In the genomic region with DNA sequence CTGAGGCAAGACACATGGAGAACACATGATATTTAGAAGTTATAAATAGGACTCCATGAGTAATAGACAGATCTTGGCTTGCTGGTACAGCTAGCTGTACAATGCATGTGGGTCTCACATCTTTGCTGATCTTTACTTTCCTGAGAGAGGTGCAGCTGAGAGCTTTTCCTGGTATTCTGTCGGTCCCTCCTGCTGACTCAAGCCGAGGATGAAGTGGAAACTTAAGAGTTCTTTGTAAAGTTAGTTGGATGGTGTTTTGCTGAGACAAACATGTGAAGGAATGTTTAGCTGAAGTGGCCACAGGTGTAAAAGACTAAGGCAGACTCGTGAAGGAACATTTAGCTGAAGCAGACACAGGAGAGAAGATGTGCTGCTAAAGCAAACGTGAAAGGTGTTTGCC, we compare ENCODE assay signal across 21 mouse cellular contexts. TPM values are rescaled to one million over a fixed set of nuclear protein-coding genes. Genes with fewer than 3 reads are reported as not detected.
A peak's percentile ranks its signal among the peaks of the same experiment; 100 is the strongest.
DNase-seq lines count a peak whose midpoint lies in the region; ATAC-seq lines count a peak whose summit lies in the region.
"Had no signal": no experiment of that assay in that cellular context is flagged by ENCODE, and none has a peak within 500 bp of the region (broad histone marks: within the 10 kb centered on the region; RNA-seq: fewer than 3 reads in every experiment).

No protein-coding gene starts in this region.

- H3K9me3 ChIP-seq in embryonic facial prominence, embryonic 15.5 days (replicated peaks) = no peaks in the 10 kb centered on the region
- H3K9me3 ChIP-seq: embryonic facial prominence, embryonic 12.5 days; heart, embryonic 13.5 days; hindbrain, embryonic 15.5 days had no signal

- H3K27ac ChIP-seq in embryonic facial prominence, embryonic 15.5 days (replicated peaks) = 0 out of 2 replicates have a peak overlapping the region, but pooled peaks have one; percentile 14
- H3K27ac ChIP-seq: embryonic facial prominence, embryonic 12.5 days; heart, embryonic 13.5 days; hindbrain, embryonic 12.5 days; hindbrain, embryonic 15.5 days had no signal

- no peaks in the 10 kb centered on the region for H3K4me1 ChIP-seq in embryonic facial prominence, embryonic 15.5 days
- H3K4me1 ChIP-seq: embryonic facial prominence, embryonic 12.5 days; heart, embryonic 13.5 days; hindbrain, embryonic 12.5 days; hindbrain, embryonic 15.5 days had no signal

- DNase-seq in heart, adult 11 months = peak; percentile 79
- no peak for DNase-seq in heart, adult 9 months (ENCODE audit: low spot score in 2 of 2)
- DNase-seq in lung, postnatal 25 days (ENCODE audit: low spot score) = peak; percentile 20
- no peak for DNase-seq in lung, postnatal 14 days
- DNase-seq in Muller cell, postnatal 12 days (ENCODE audit: inconsistent ontology term) = no peak
- DNase-seq: adrenal gland, postnatal 10 days; adrenal gland, postnatal 36 days; cerebellum, adult 18-20 months; cerebellum, adult 9-10 months; cerebellum, postnatal 14 days; forebrain, postnatal 0 days; gastrocnemius, postnatal 25 days had no signal

- H3K36me3 ChIP-seq in embryonic facial prominence, embryonic 15.5 days = no peaks in the 10 kb centered on the region
- H3K36me3 ChIP-seq: embryonic facial prominence, embryonic 12.5 days; heart, embryonic 13.5 days; hindbrain, embryonic 12.5 days; hindbrain, embryonic 15.5 days had no signal

- H3K27me3 ChIP-seq in embryonic facial prominence, embryonic 15.5 days = no peaks in the 10 kb centered on the region
- H3K27me3 ChIP-seq: embryonic facial prominence, embryonic 12.5 days; heart, embryonic 13.5 days; hindbrain, embryonic 12.5 days; hindbrain, embryonic 15.5 days; Patski had no signal

- 68% methylated on average over 4 of the region's 4 CpGs for WGBS in embryonic facial prominence, embryonic 15.5 days

- H3K9ac ChIP-seq in embryonic facial prominence, embryonic 15.5 days = no peak overlapping the region
- H3K9ac ChIP-seq: embryonic facial prominence, embryonic 12.5 days; forebrain, postnatal 0 days; heart, embryonic 13.5 days; hindbrain, embryonic 12.5 days; hindbrain, embryonic 15.5 days had no signal

- no peak overlapping the region for H3K4me2 ChIP-seq in embryonic facial prominence, embryonic 15.5 days (replicated peaks)
- H3K4me2 ChIP-seq: embryonic facial prominence, embryonic 12.5 days; heart, embryonic 13.5 days; hindbrain, embryonic 12.5 days; hindbrain, embryonic 15.5 days had no signal

- ATAC-seq in embryonic facial prominence, embryonic 15.5 days (ENCODE audit: insufficient number of reproducible peaks, low FRiP score, low TSS enrichment, low read depth) = no peak
- ATAC-seq: CD4-positive, CD25-positive, alpha-beta regulatory T cell, adult 4 months; forebrain, embryonic 14.5 days; forebrain, postnatal 0 days; intestine, postnatal 0 days; Patski had no signal

- H3K4me3 ChIP-seq in embryonic facial prominence, embryonic 15.5 days (replicated peaks) = no peak overlapping the region
- H3K4me3 ChIP-seq: embryonic facial prominence, embryonic 12.5 days; heart, embryonic 13.5 days; hindbrain, embryonic 12.5 days; hindbrain, embryonic 15.5 days had no signal

RNA-seq across cellular contexts. Expression of gene Cdip1, which starts 6.5 kb away (rescaled TPM):
- polyA plus RNA-seq in embryonic facial prominence, embryonic 15.5 days (2015; fragmentation: Nextera tagmentation; extraction: Ambion mirVana) = 90.6 and 96.6 TPM in 2 replicates

RNA-seq across cellular contexts. Expression of gene 4930562C15Rik, which starts 38.6 kb away (rescaled TPM):
- 0.32 and 0.63 TPM in 2 replicates for polyA plus RNA-seq in embryonic facial prominence, embryonic 15.5 days (2015; fragmentation: Nextera tagmentation; extraction: Ambion mirVana)
- polyA plus RNA-seq: intestine, postnatal 0 days had no signal

Comparison
In these comparisons a context has a peak if more than half of its experiments do, and no peak if none do; other contexts are left out.
1. DNase-seq: peak in heart, adult 11 months (single experiment) and lung, postnatal 25 days (single experiment); none in heart, adult 9 months (0 of 2), lung, postnatal 14 days (single experiment) and Muller cell, postnatal 12 days (single experiment).